Mouse (Mus musculus) retina, adult 2 months (tissue): Measurements from ENCODE around the gene AI182371.

Experiments used
- DNase-seq: peaks from one replicate; pipeline ENCODE4 v3.0.0-alpha.2; 2012; ENCODE audit warnings: low read depth, low spot score

The AI182371 gene

GRCm38 (mm10) chr2:35069124-35069523 lies 32.2 kb downstream of the AI182371 start:
- DNase-seq: no peak

- DNase-seq: no peak
Measured at GRCm38 (mm10) chr2:35067117-35067516, 34.2 kb downstream of the AI182371 start.

- DNase-seq: no peak
Measured at GRCm38 (mm10) chr2:35066525-35067082, 34.7 kb downstream of the AI182371 start.

- no peak for DNase-seq
Measured at GRCm38 (mm10) chr2:35063333-35064030, 37.9 kb downstream of the AI182371 start.

DNA sequence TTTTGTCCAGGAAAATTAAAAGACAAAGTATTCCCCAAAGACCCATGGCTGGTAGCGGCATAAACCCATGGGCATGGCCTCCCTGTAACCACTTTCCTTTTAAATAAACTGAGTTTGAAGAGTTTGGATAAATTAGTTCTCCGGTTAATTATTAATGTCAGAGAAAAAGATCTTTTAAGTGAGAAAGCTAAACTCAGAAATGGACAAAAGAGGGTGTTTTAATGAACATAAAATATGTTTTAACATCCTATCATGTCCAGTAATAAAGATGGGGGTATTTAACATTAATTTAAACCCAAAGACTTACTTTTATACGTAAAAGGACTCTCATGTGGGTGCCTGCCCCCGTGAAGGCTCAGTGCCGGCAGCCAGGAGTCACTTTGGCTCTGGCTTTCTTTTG lies 40.0 kb downstream of the AI182371 start, which contains the start of gene Hc:
Gene Hc (minus strand): TSS at position 101 of the 400 bp plus-strand sequence.
- DNase-seq: no peak

DNA sequence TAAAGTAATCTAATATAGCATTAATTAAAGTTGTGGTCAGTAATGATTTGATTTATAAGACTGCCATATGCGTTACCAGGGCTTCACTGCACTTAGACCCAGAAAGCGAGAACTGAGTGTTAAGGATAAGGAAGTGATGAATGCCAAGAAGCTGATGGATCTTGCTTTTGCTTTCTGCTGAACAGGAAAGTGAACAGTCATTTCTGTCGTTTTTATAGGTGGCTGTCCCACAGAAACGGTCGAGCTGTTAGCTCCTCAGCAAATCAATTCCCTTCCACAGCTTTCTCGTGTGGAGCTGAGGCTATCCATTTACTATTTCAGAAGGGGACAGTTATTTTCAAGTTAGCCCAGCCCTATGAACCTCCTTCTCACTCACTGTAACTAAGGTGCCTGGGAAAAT lies 40.4 kb downstream of the AI182371 start:
- DNase-seq: no peak

DNA sequence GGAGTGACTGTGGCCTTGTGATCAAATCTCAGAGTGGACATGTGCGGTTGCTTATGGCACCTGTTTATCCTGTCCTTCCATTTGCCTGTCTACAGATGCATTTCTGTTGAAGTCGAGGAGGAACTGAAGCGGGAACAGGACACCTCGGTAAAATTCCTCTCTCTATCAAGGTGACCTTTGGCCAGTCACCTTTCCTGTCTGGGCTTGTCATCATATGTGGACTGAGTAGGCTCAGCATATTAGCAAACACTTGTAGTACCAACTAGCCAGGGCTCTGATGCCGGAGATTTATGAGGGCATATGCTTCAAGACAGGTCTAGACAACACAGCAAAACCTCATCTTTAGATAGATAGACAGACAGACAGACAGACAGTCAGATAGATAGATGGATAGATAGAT lies 41.1 kb downstream of the AI182371 start:
- DNase-seq: no peak

DNA sequence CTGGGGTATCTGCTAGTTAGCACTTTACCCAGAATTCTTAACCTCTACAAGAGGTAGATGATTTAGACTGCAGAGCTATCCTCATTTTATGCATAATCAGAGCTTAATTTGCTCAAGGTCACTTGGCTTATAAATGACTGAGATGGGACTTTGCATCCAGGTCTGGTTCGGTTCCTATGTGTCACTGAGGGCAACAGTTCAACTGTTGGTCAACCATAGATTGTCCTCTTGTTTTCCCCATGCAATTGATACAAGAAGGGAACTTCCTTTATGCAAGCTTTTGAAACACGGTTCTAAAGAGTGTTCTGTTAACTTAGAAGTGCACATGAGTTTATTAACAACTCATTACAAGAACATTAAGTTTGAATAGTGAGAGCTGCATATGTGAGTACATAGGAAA lies 43.0 kb downstream of the AI182371 start:
- DNase-seq: no peak

DNA sequence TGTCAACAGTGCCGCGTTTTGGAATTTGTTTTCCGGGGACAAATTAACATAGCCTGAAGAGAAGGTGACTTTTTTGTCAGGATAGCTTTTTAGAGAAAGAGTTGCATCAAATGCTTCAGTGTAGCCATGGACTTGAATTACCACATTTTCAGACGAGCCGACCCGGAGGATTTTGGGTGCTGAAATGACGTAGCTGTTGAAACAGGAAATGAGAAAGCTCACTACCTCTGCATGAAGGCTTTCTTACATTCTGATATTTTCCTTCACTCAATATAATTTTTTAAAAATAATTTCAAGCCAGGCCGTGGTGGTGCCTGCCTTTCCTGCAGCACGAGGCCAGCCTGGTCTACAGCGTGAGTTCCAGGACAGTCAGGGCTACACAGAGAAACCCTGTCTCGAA lies 44.1 kb downstream of the AI182371 start:
- no peak for DNase-seq

DNA sequence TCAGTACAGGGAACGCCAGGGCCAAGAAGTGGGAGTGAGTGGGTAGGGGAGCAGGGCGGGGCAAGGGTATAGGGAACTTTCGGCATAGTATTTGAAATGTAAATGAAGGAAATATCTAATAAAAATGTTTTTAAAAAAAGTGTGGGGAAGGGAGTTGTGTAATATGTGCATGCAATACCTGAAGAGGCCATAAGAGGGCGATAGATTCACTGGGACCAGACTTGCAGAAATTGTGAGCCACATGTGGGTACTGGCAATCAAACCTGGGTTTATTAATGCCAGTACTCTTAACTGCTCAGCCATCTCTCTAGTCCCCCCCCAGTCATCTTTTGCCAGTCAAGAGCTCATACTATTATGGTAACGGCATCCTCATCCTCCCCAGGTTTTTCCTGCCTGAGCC lies 52.5 kb downstream of the AI182371 start:
- DNase-seq: peak; percentile 22

DNA sequence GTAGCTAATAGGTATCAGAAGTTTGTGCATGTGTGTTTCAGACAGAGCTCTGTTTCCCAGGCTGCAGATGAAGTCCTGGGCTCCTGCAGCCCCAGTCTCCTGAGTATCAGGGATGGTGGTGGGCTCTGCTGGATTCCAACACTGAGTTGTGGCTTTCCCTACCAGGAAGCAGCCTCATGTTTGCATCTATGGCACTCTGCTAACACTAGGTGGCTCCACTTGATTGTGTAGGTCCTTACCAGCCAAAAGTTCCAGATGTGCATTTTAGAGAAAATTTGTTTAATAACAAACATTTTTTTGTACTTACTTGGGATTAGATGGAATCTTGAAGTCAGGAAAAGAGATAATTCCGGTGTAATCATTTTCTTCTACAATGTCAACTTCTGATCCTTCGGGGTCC lies 56.4 kb downstream of the AI182371 start:
- DNase-seq: no peak

- DNase-seq: no peak
Measured at GRCm38 (mm10) chr2:35038580-35039375, 62.6 kb downstream of the AI182371 start.
